Mouse (Mus musculus) neural tube, embryonic 12.5 days (tissue): ENCODE results near the gene Ihh. TPM values are rescaled to one million over a fixed set of nuclear protein-coding genes. Genes with fewer than 3 reads are reported as not detected.

Experiments used
- ATAC-seq: fragments of 200-750 bp; cut with Nextera tagmentation; 2 replicates; pipeline ENCODE4 v1.8.0; 2017; ENCODE audit warnings: low read depth, mild to moderate bottlenecking, moderate TSS enrichment, moderate library complexity; ENCODE audit not compliant: low FRiP score
- H3K27ac ChIP-seq: fragments of 300-500 bp; sonication (generic); 2 replicates; pipeline ENCODE4 v1.5.1; 2016
- H3K27me3 ChIP-seq: fragments of 300-500 bp; sonication (generic); replicated peaks from 2 replicates; pipeline ENCODE4 v1.6.1; 2016; ENCODE audit warnings: mild to moderate bottlenecking
- H3K36me3 ChIP-seq: fragments of 300-500 bp; sonication (generic); 2 replicates; pipeline ENCODE4 v1.6.1; 2016; ENCODE audit warnings: mild to moderate bottlenecking
- H3K4me1 ChIP-seq: fragments of 300-500 bp; sonication (generic); 2 replicates; pipeline ENCODE4 v1.6.1; 2016
- H3K4me2 ChIP-seq: fragments of 300-500 bp; sonication (generic); replicated peaks from 2 replicates; pipeline ENCODE4 v1.6.1; 2016; ENCODE audit warnings: mild to moderate bottlenecking
- H3K4me3 ChIP-seq: fragments of 300-500 bp; sonication (generic); 2 replicates; pipeline ENCODE4 v1.5.1; 2016
- H3K9ac ChIP-seq: fragments of 300-500 bp; sonication (generic); 2 replicates; pipeline ENCODE4 v1.6.1; 2016; ENCODE audit warnings: mild to moderate bottlenecking
- H3K9me3 ChIP-seq: fragments of 300-500 bp; sonication (generic); 2 replicates; pipeline ENCODE4 v1.6.1; 2016; ENCODE audit warnings: mild to moderate bottlenecking
- WGBS: fragments of 180-500 bp; shearing (Covaris S2); methylation state at CpG from one replicate; pipeline ENCODE4 v1.1.7; 2016; 5-methylcytosine and 5-hydroxymethylcytosine counted together
- polyA plus RNA-seq: library from polyadenylated mRNA; unstranded; fragments of >200 nt; fragmentation: Nextera tagmentation; extraction: Ambion mirVana; gene quantifications from 2 replicates; pipeline ENCODE4 v1.2.1, GENCODE M21; 2016

Gene Ihh
- polyA plus RNA-seq, 1 experiment from 2014 or later, result 0.24 TPM

- H3K27ac ChIP-seq, result no peak overlapping the region
- H3K36me3 ChIP-seq, result no peaks in the 10 kb centered on the region
- no peak overlapping the region for H3K9ac ChIP-seq
- no peak overlapping the region for H3K4me2 ChIP-seq
- H3K9me3 ChIP-seq, result no peaks in the 10 kb centered on the region
- H3K4me3 ChIP-seq, result no peak overlapping the region
- peaks cover 13% of the 10 kb centered on the region for H3K4me1 ChIP-seq
- H3K27me3 ChIP-seq, result peaks cover 6% of the 10 kb centered on the region; the same call in 1 of the 2 replicates
- no peak for ATAC-seq
- 61% methylated on average over 5 of the region's 5 CpGs for WGBS
Observed at GRCm38 (mm10) chr1:74962126-74962852, 10.8 kb upstream of the Ihh start.

GRCm38 (mm10) chr1:74961722-74962121 is 10.2 kb upstream of the Ihh start:
- Histone ChIP-seq H3K36me3 (no peaks in the 10 kb centered on the region), H3K4me2 (no peak overlapping the region), H3K4me1 (peaks cover 13% of the 10 kb centered on the region), H3K9me3 (no peaks in the 10 kb centered on the region), H3K9ac (no peak overlapping the region), H3K27ac (no peak overlapping the region), H3K27me3 (peaks cover 6% of the 10 kb centered on the region; the same call in 1 of the 2 replicates), H3K4me3 (no peak overlapping the region)
- no peak for ATAC-seq
- WGBS, result 93% methylated on average over 7 of the region's 7 CpGs

GRCm38 (mm10) chr1:74960059-74960458 is 8.6 kb upstream of the Ihh start:
- H3K27ac ChIP-seq, result no peak overlapping the region
- peaks cover 9% of the 10 kb centered on the region for H3K4me1 ChIP-seq
- H3K27me3 ChIP-seq, result peaks cover 17% of the 10 kb centered on the region; the same call in 1 of the 2 replicates
- no peaks in the 10 kb centered on the region for H3K9me3 ChIP-seq
- no peaks in the 10 kb centered on the region for H3K36me3 ChIP-seq
- H3K4me3 ChIP-seq, result no peak overlapping the region
- no peak overlapping the region for H3K4me2 ChIP-seq
- WGBS, result 90% methylated on average over 7 of the region's 7 CpGs
- H3K9ac ChIP-seq, result no peak overlapping the region
- no peak for ATAC-seq

DNA sequence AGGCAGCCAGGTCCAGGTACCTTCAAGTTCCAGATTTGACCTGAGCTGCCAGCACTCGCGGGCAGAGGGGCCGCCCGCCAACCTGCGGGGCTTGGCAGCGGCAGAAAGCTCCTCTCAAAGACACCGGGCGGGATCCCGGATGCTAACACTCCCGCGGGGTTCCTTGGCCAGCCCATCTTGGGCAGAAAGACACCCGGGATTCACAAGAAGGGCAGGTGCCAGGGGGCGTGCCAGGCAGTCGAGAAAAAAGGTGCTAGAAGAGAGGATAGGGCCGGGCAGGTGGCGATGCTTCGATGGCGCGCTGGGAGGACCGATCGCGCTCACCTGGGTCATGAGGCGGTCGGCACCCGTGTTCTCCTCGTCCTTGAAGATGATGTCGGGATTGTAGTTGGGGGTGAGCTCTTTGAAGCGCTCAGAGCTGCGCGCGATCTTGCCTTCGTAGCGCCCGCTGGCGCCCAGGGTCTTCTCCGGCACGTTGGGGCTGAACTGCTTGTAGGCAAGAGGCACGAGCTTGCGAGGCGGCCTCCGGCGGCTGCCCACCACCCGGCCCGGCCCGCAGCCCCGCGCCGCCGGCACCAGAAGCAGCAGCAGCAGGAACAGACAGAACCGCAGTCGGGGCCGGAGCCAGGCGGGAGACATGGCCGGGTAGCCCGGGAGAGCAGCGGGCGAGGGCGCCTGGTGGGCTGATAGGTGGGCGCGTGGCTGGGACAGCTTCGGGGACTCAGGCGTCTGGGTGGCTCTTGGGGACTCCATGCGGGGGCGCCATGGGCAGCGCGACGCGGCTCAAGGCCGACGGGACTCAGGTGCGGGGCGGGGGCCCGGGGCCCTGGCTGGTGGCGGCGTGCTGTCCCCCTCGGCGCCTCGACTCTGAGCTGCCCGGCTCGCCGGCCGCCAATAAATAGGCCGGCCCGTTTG is 639 bp downstream of the Ihh start:
- Histone ChIP-seq H3K36me3 (no peaks in the 10 kb centered on the region), H3K4me3 (peak overlapping the region; percentile 32), H3K27ac (no peak overlapping the region), H3K4me1 (peaks cover 30% of the 10 kb centered on the region), H3K9ac (peak overlapping the region; percentile 29; the same call in 1 of the 2 replicates), H3K4me2 (peak overlapping the region; percentile 64), H3K9me3 (no peaks in the 10 kb centered on the region), H3K27me3 (peaks cover 93% of the 10 kb centered on the region)
- under 1% methylated on average over 84 of the region's 84 CpGs for WGBS
- ATAC-seq, result no peak

DNA sequence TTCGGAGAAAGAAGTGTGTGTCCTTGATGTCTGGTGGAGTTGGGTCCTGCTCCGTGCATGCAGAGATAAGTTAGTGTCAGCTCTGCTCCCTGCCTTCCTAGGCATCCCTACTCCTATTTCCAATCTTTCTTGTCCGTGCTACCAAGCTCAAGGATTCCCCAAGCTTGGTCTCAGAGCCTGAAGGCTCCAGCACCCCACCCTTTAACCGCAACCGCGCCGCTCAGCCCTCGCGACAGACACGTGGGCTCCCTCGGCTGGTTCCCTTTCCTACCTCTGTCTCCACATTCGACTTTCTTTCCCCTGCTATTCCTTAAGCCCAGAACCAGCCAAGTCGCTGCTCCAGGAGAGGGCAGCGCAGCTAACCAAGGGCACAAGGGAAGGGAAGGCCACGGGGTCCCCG is 1.4 kb downstream of the Ihh start:
- no peak overlapping the region; the same call in 1 of the 2 replicates for H3K4me2 ChIP-seq
- no peaks in the 10 kb centered on the region for H3K9me3 ChIP-seq
- H3K4me3 ChIP-seq, result 0 out of 2 replicates have a peak overlapping the region, but pooled peaks have one; percentile 2
- ATAC-seq, result no peak
- no peak overlapping the region for H3K27ac ChIP-seq
- peaks cover 30% of the 10 kb centered on the region for H3K4me1 ChIP-seq
- H3K9ac ChIP-seq, result no peak overlapping the region
- no peaks in the 10 kb centered on the region for H3K36me3 ChIP-seq
- WGBS, result 1% methylated on average over 16 of the region's 16 CpGs
- peaks cover 96% of the 10 kb centered on the region for H3K27me3 ChIP-seq

GRCm38 (mm10) chr1:74949666-74950050 is 1.8 kb downstream of the Ihh start:
- Histone ChIP-seq H3K36me3 (no peaks in the 10 kb centered on the region), H3K4me2 (no peak overlapping the region), H3K27ac (no peak overlapping the region), H3K4me1 (peaks cover 30% of the 10 kb centered on the region), H3K9ac (no peak overlapping the region), H3K4me3 (no peak overlapping the region), H3K9me3 (no peaks in the 10 kb centered on the region), H3K27me3 (peaks cover 96% of the 10 kb centered on the region)
- ATAC-seq, result no peak
- WGBS, result 2% methylated on average over 24 of the region's 24 CpGs

DNA sequence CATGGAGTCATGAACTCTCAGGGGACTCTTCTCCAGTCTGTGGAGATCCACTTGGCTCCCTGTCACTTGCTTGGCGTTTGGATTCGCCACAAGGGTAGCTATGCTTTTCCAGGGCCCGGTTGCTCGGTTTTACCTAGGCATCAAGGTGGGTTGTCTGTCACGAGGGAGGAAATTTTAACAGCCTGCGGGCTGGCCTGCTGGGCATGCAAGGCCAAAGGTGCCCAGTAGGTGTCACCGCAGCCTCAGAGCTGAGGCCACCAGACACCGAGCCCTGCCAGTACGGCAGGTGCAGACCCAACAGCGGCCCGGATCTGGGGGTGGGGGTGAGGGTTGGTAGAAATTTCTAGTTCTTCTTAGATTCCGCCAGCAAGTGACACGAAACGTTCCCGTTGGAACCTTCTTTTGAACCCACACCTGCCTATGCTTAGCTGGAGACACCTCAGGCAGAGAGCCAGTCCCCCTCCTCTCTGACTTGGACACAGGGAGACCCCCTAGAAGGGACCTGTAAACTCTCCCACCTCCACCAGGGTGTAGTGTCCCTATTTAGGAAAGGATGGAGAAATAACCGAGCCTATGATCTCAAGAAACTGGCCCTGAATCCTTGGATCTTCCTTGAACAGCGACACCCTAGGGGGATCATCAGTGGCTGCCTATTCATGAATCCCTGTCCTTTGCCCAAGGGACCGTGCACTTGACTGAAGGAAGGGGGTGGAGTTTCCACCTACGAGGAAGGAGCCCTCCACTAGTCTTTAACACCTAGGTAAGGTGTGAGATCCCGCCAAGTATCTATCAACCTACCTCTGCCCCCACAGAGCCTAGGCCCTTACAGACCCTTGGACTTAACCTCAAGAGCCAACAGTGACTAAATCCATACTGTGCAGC is 2.4 kb downstream of the Ihh start:
- H3K4me1 ChIP-seq, result peaks cover 30% of the 10 kb centered on the region
- H3K9ac ChIP-seq, result no peak overlapping the region
- H3K27ac ChIP-seq, result no peak overlapping the region
- 2% methylated on average over 20 of the region's 20 CpGs for WGBS
- peaks cover 93% of the 10 kb centered on the region for H3K27me3 ChIP-seq
- H3K36me3 ChIP-seq, result no peaks in the 10 kb centered on the region
- H3K4me3 ChIP-seq, result no peak overlapping the region
- H3K4me2 ChIP-seq, result peak overlapping the region; percentile 58
- no peaks in the 10 kb centered on the region for H3K9me3 ChIP-seq
- peak; percentile 59; the same call in 1 of the 2 replicates for ATAC-seq

DNA sequence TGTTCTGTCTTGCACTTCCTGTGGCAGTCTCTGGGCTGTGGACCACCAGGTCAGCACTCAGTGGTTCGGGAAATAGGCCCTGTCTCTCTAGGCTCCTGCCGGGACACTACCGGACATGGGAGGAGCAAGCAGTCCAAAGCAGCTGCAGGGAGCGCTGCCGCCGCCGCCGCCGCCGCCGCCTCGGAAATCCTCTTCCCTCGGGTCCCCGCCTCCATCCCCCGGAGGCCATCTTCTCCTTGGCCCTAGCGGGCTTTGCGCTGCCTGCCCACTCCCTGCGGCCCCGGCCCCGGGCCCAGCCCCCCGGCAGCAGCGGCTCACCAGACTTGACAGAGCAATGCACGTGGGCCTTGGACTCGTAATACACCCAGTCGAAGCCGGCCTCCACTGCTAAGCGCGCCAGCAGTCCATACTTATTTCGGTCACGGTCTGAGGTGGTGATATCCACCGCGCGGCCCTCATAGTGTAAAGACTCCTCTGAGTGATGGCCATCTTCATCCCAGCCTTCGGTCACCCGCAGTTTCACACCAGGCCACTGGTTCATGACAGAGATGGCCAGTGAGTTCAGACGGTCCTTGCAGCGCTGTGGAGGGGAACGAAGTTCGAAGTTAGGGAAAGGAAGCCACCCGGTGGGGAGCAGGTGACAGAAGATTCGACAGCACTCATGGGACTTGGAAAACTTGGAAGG is 3.3 kb downstream of the Ihh start:
- peaks cover 84% of the 10 kb centered on the region for H3K27me3 ChIP-seq
- peaks cover 30% of the 10 kb centered on the region for H3K4me1 ChIP-seq
- peak overlapping the region; percentile 58 for H3K4me2 ChIP-seq
- H3K27ac ChIP-seq, result no peak overlapping the region
- ATAC-seq, result no peak
- H3K9me3 ChIP-seq, result no peaks in the 10 kb centered on the region
- no peaks in the 10 kb centered on the region for H3K36me3 ChIP-seq
- WGBS, result 2% methylated on average over 41 of the region's 41 CpGs
- peak overlapping the region; percentile 20 for H3K4me3 ChIP-seq
- no peak overlapping the region for H3K9ac ChIP-seq

- no peak overlapping the region for H3K9ac ChIP-seq
- no peaks in the 10 kb centered on the region for H3K9me3 ChIP-seq
- no peak for ATAC-seq
- peaks cover 38% of the 10 kb centered on the region for H3K27me3 ChIP-seq
- WGBS, result 65% methylated on average over 12 of the region's 12 CpGs
- no peak overlapping the region for H3K4me3 ChIP-seq
- no peaks in the 10 kb centered on the region for H3K4me1 ChIP-seq
- H3K36me3 ChIP-seq, result no peaks in the 10 kb centered on the region
- H3K4me2 ChIP-seq, result no peak overlapping the region
- H3K27ac ChIP-seq, result no peak overlapping the region
Observed at GRCm38 (mm10) chr1:74941651-74942360, 9.7 kb downstream of the Ihh start.

GRCm38 (mm10) chr1:74939762-74940161 is 11.7 kb downstream of the Ihh start:
- no peak overlapping the region for H3K4me3 ChIP-seq
- H3K9ac ChIP-seq, result no peak overlapping the region
- H3K4me2 ChIP-seq, result no peak overlapping the region
- H3K27me3 ChIP-seq, result peaks cover 20% of the 10 kb centered on the region
- no peaks in the 10 kb centered on the region for H3K36me3 ChIP-seq
- 8% methylated on average over 3 of the region's 3 CpGs for WGBS
- no peaks in the 10 kb centered on the region for H3K4me1 ChIP-seq
- H3K27ac ChIP-seq, result no peak overlapping the region
- ATAC-seq, result no peak
- no peaks in the 10 kb centered on the region for H3K9me3 ChIP-seq
